Mouse (Mus musculus) brain, adult 2 months (tissue): ENCODE measurements around the gene Dot1l.

Experiments
- DNase-seq: peaks from one replicate; pipeline ENCODE4 v3.0.0; 2011; ENCODE audit warnings: low read depth, low spot score

Gene Dot1l

GRCm38 (mm10) chr10:80792175-80793032 lies 37.4 kb downstream of the Dot1l start:
- peak; percentile 89 for DNase-seq

DNA sequence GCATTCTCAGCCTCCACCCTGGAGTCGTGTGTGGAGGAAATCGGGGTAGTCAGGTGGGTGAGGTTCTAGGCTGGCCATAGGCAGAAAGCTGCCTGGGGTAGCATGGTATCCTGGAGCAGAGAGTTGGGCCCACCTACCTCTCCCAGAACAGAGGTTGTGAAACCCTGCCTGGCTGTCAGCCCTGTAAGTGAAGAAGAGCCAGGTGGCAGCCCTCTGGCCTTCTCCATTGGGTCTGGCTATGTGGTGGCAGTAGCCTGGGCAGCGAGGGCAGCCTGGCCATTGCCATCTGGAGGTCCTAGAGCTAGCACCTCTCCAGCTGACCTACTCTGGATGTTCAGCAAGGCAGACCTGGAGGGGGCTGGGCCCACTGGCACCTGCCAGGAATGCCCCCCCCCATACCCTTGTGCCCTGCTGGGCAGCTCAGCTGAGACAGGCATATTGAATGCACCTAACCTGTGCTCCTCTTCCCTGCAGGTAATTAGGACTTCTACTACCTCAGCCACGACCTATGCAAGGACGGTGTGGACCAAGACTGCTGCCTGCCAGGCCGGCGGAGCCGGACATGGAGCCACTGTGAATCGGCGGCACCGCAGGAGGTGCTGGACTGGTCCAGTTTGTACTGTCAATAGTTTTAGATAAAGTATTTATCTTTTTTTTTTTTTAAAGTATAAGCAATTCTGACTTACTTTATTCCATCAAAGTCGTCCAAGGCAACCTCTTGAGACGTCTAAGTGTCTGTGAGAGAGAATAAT lies 38.2 kb downstream of the Dot1l start:
- peak; percentile 67 for DNase-seq

DNA sequence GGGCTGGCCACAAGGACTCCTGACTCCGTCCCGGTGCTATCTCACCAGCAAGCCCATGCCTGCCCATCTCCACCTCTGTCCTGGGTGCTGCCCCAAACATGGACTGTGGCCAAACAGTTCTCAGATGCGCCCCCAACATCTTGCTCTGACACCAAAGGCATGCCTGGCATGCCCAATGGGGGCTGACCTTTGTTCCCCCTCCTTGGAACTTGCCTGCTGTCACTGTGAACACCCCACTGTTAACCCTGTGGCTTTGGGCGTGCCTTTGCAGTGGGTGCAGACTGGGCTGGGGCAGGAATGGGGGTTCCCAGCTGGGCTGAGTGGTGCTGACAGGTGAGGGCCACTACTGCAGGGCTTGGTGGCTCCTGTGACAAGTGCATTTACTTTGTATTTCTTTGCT lies 38.8 kb downstream of the Dot1l start:
- DNase-seq = no peak

DNA sequence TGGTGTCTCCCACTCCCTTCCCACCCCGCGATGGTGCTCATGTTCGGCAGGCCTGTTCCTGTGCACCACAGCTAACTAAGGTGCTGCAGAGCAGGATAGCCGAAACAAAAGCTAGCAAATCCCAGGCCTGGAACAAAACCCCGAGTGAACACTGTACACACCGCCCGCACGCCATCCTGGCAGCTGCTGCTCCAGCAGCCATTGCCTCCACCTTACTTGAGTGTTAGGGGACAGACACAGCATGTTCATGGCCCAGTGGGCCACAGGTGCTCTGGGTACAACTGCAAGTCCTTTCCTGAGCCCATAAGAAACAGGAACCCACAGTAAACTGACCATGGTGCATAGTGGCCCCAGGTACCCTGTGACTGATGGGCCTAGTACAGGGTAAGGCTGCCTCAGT lies 39.7 kb downstream of the Dot1l start:
- DNase-seq = no peak

DNA sequence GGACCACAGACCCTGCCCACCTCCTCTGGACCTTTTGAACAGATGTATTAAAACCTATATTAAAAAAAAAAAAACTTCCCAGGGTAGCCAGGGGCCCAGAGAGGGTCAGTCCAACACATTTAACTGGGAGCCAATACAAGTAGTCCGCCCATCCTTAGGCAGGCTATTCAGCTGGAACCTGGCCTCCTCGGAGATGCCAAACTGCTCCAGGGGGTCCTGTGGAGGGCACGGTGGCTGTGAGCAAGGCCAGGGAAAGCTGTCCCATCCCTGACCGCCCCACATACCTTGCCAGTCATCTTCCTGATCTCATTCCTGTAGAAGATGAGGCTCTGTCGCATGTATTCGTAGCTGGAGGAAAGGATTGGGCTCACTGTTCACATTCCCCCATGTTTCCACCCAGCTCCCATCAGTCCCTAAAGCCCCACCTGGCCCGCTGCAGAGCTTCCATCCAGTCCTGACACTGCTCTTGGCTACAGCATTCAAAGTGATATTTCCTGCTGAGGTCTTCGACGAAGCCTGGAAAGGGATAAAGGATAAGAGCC lies 41.4 kb downstream of the Dot1l start:
- no peak for DNase-seq

- DNase-seq = no peak
Measured at GRCm38 (mm10) chr10:80797186-80798149, 42.5 kb downstream of the Dot1l start.

GRCm38 (mm10) chr10:80798150-80799006 lies 43.4 kb downstream of the Dot1l start, which contains the start of the genes Sf3a2 and Plekhj1:
Gene Sf3a2 (plus strand): TSS chr10:80798198.
Gene Plekhj1 (minus strand): TSS chr10:80798626.
- DNase-seq = peak; percentile 100

- DNase-seq = no peak
Measured at GRCm38 (mm10) chr10:80799070-80799566, 44.1 kb downstream of the Dot1l start.

GRCm38 (mm10) chr10:80802204-80802912 lies 47.4 kb downstream of the Dot1l start:
- DNase-seq = no peak

DNA sequence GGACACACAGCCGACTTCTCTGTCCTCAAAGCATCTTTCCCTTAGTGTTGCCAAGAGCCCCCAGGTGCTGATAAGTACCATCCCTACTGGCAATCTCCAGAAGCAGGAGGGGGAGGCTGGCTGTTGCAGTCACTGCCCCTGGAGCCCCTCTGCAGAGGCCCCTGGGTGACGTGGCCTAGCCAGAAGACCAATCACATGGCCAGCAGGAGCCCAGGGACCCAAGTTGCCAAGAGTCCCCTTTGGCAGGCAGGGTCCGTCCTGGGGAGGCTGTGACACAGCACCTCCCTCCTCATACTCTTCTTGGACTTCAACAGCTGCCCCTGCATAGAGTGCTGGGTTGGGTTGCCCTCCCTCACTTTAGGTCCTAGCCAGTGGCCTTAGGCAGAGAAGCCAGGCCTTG lies 48.0 kb downstream of the Dot1l start:
- DNase-seq = no peak

DNA sequence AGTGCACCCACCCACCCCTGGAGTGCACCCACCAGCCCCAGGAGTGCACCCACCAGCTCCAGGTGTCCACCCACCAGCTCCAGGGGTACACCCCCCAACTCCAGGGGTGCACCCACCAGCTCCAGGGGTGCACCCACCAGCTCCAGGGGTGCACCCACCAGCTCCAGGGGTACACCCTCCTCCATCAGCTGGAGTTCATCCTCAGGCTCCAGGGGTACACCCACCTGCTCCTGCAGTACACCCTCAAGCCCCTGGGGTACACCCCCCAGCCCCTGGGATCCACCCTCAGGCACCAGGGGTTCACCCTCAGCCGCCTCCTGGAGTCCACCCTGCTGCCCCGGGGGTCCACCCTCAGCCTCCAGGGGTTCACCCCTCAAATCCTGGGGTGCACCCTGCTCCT lies 49.3 kb downstream of the Dot1l start:
- no peak for DNase-seq

DNA sequence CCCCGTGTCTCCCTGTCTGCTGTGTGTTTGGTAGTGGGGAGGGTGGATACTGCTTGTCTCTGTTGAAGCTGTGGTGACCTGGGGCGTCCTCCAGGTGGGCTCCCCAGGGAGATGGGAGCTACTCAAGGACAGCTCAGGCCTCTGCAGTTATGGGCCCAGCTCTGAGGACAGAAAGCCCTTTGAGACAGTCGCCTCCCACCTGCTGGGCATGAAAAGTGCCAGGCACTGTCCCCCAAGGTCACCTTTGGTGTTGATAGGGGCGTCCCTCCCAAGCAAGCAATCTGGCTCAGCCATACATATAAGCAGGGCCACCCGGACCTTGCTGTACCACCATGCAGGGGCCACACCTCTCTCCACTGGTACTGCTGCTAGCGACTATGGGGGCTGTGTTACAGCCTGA lies 49.9 kb downstream of the Dot1l start, which contains the start of gene Amh:
Amh (plus strand) TSS at position 328 of the 400 bp plus-strand sequence.
- no peak for DNase-seq

- DNase-seq = no peak
Measured at GRCm38 (mm10) chr10:80805322-80805721, 50.3 kb downstream of the Dot1l start.

GRCm38 (mm10) chr10:80805925-80806324 lies 50.9 kb downstream of the Dot1l start:
- DNase-seq = peak; percentile 78

- DNase-seq = no peak
Measured at GRCm38 (mm10) chr10:80806341-80807056, 51.5 kb downstream of the Dot1l start.

GRCm38 (mm10) chr10:80807057-80807627 lies 52.1 kb downstream of the Dot1l start:
- DNase-seq = peak; percentile 97

- DNase-seq = peak; percentile 73
Measured at GRCm38 (mm10) chr10:80808099-80808984, 53.3 kb downstream of the Dot1l start.
